Mouse (Mus musculus): ENCODE measurements at regions not wholly inside any gene's neighbourhood (a gene's known extent, or its start where the extent isn't known, plus 50 kb on each side); places are given as distances from the start of the nearest gene placed in this dataset.

DNA sequence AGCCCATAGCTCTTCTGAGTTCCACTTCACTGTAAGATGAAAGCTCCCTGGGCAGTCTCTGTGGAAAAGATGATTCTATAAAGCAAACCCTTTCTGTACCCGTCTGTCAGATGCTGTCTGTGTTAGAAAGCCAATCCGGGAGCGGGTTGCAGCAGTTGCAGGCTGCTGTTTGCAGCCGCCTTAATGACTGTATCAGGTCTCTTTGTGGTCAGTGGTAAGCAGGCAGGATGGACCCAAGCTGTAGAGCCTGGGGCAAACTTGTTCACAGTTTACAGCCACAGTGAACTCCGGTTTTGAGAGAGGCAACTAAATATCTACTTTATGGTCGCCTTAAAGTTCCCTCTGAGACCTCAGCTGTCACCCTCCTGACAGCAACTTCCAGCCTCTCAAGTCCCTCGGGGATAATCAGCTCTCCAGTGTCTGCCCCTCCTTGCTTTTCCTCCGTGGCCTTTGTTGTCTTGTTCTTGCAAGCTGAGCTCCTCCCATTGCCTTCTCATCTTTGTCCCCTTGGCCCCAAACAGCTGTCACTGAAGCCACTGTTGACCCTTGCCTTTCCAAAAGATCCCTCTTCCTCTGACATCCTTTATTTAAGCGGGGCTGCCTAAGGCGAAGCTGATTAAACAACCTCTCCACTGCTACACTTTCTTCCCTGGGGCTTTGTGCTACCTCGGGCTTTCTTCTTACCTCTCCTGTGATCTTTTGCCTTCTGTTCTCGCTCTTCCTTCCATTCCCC, 565.1 kb downstream of the Bnc2 start:
- peak; percentile 67 for DNase-seq

DNA sequence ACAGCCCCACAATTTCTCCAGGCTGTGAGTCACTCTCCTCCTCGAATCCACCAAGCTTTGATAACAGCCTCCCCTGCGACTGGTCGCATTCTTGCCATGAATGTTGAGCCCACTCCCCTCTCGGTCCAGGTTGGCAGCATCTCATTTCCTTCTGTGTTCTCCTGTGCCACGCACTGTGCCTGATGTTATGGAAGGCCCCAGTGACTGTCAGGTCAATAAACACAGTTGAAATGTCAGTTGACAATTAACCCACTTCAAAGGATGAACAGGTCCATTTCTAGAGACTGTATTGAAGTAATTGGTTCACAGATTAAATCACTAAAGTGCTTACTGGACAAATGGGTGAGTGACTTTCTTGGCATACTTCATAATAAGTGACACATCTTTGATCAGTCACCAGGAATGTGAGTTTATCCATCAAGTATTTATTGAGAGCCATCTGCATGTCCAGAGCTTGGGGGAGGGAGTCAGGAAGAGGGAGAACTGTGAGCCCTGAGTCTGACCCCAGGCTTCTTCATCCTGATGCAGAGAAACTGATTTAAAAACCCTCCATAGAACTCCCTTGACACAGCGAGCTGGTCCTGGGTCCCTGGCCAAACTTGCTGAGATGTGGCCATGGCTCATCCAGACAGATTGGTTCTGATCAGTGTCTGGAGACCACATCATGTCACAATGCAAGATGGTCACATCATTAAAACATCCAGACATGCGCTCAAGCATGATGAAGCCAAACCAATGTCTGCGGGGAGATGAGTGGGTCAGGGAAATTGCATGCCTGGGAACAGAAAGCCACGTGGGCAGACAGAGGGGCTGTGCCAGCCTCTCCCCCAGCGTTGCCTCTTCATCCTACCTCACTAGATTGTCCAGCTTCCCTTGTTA, 560.7 kb downstream of the Bnc2 start:
- no peak for DNase-seq

DNA sequence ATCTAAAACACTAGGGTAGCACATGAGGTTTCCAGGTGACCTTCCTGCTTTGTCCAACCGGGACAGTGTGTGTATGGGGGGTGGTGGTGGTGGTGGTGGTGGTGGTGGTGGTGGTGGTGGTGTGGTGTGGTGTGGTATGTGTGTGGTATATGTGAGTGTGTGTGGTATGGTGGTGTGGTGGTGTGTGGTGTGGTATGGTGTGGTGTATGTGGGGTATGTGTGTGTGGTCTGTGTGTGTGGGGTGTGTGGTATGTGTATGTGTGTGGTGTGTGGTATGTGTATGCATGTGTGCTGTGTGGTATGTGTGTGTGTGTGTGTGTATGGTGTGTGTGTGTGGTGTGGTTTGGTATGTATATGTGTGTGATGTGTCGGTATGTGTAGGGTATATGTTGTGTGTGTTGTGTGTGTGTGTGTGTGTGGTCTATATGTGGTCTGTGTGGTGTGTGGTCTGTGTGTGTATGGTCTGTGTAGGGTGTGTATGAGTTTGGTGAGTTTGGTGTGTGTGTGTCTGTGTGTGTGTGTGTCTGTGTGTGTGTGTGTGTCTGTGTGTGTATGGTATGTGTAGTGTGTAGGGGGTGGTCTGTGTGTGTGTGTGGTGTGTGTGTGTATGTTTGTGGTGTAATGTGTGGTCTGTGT, 556.7 kb downstream of the Bnc2 start:
- no peak for DNase-seq

DNA sequence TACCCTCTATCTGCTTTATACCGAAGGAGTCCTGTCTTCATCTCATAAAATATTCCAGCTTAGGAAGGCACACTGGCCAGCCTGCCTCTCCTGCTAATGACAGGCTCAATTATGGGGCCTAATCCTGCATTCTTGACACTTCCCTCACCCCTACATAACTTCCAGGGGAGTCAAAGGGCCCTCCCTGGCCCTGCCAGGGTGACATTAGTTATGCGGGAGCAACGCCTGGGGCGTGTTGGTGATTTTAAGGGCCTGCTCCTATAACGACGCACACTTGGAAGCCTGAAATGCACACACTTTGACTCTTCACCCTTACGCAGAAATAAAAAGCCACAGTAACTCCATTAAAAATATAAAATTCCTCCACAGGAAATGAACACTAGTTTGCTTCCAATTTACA, 555.5 kb downstream of the Bnc2 start:
- DNase-seq: no peak

DNA sequence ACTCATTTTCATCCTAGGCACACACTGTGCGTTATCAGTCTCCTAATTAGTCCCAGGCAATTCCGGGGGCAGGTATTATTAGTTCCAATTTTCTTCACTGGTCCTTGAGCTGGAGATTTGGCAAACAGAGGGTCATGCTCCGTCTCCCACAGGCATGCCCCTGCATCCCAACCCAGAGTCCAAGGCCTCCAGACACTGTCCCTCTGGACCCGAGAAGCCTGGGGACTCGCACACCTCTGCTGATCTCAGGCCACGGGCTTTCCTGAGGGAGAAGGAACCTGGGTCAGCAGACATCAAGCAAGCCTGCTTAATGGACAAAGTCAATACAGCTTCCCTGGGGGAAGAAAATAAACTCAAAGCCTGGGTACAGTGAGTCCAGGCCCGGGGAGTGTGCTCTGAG, 554.7 kb downstream of the Bnc2 start:
- DNase-seq: no peak

DNA sequence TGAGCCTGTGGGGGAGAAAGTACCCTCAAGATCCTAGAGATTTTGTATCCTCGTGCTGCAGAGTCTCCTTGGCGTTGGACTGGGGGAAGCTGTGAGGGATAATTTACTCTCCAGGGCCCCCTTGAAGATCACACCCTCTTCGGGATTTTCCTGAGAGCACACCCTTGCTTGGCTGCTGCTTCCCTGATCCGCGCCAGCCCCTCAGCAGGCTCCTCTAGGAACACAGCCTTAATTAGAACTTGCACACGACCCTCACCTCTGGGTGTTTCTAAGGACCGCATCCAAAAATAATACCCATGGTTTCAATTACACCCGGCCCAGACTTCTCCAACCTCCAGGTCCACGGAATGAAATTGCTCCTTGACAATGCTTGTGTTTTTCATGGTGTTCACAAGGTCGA, 553.6 kb downstream of the Bnc2 start:
- no peak for DNase-seq

DNA sequence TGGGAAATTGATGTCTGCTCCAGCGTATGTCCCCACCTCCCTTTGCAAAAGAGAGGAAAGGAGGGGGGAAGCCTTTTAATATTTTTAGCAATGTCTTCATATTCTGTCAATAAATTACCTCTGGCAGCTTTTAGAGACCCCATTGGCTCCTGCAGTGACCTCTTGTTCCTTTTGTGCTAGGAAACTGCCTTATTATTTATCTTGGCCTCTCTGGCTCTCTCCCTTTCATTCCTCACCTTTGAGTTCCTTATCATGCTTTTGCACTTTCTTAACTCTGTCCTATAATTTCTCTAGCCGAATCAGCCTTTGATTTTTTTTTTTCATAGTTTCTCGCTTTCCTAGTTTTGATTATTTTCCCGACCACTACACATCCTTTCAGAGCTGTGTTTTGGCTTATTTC, 548.7 kb downstream of the Bnc2 start:
- DNase-seq: no peak

DNA sequence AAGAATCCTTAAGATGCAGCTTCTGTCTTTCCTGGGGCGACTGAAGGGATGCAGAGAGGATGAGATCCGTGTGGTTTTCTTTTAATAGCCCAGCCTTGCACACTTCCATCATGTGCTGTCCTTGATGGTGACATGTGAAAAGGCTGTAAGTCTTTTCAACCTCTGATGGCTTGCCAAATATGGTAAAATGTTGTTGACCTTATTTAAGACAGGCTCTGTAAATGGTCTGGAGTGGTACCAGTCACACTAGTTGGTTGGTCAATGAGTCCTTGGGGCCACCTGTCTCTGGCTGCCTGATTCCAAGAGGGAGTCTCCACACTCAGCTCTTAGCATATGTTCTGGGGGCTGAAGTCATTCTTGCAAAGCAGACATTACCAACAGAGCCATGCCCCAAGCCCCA, 547.7 kb downstream of the Bnc2 start:
- no peak for DNase-seq

DNA sequence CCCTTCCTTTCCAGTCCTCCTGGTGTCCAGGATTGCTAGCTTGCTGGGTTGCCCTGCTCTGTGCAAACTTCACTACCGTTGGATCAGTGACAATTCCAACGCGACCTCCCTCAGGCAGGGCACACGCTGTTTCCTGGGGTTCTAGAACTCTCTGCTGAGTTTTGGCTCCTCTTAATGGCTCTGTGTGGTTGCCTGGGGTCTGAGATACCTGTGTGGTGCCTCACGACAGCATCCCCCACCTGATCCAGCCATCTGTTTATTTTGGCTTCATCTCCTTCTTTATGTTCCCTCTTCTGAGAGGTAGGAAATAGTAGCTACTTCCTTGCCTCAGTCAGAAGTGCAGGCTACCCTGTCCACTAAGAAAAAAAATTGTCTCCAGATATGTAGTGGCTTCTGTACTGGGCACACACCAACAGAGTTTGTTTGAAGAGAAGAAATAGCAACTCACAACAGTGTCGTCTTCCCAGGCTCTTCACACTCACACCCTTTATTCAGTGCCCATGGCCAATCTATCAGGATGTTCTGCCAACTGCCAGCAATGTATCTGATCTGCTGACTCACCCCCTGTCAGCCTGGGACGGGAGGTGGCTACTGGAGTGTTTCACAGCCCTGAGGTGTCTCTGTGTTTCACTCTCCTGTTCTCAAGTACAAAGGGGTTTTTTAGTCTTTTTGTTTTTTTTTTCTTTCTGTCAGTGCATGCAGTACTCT, 544.1 kb downstream of the Bnc2 start:
- DNase-seq: no peak

DNA sequence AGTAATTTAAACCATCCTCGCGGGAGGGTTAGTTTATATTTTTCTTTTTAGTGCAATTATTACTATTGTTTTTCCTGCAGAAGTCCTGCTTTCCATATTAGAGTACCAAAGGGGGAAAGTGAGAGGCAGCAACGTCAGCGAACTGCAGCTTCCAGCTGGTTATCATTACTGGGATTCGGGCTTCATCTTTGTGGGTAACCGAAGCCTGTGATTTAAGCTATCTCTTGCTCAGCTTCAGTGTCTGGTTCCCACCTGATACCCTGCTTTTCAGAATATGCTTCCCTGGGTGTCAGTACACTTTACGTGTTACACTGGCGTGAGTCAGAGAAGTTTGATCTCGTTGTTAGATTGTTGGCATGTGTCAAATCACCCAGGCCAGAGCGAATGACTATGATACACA, 539.3 kb downstream of the Bnc2 start:
- DNase-seq: no peak

DNA sequence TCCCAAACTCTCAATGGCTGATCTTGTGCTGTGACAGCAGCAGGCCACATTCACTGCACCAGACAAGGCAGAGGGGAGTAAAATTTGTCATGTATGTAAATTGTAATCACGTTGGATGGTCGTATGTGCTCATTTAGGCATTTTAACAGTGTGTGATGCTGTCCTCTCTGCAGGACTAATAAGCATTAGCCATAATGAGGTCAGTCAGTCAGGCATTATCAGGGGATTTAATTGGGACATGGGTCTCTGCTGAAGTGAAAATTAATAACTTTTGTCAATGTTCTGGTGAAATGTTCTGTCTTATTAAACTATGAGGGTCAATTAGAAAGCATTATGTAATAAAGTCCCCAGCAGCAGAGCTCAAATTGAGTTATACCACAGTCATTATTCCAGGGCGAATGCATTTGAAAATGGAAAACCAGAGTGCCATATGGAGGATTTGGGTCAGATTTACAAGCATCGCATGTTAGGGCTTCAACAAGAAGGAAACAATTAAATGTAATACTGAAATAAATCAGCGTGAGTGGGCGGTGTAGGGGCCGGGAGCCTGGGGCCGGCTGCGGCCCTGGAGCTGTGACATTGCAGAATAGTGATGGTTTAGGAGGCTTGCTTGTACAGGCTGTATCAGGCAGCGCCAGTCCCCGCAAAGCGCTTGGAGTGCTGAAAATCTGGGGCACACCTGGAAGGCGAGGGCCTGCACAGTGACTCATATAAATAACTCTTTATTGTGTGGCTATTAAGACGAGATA, 537.7 kb downstream of the Bnc2 start:
- no peak for DNase-seq

DNA sequence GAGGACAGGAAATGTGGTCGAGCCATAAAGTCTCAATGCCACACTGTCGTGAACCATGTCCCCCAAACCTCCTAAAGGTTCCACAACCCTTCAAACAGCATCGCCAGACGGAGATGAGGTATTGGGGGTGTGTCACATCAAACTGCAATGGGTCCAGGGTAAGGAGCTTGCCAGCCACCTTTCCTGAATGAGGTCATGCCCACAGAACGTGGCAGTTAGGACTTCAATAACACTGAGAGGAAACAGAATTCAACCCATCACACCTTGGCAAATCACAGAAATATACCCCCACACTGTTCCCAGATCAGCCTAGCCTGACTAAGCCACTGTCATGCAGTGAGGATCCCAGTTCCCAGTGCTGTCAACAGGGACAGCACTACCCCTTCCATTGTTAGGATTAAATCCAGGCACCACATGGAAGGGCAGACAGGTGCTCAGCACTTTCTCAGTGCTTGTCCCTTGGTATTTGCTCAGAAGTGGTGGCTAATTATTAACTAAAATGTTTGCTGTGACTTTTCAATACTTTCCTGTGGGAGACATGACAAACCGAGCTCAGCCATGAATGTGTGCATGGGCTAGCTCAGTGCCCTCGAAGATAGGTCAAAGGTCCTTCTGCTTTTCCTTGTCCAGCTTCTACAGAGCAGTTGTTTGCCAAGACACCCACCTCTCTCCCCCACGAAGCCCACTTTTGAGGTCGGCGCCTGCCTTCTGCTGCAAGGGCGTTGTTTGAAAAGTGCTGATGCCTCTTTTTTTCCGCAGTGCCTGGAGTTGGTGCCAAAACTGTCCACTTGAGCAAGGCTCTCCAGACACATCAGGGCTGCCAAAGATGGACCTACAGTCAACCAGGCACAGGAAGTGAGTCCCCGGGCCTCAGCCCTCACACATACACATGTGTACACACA, 525.7 kb downstream of the Bnc2 start:
- DNase-seq: peak; percentile 36

DNA sequence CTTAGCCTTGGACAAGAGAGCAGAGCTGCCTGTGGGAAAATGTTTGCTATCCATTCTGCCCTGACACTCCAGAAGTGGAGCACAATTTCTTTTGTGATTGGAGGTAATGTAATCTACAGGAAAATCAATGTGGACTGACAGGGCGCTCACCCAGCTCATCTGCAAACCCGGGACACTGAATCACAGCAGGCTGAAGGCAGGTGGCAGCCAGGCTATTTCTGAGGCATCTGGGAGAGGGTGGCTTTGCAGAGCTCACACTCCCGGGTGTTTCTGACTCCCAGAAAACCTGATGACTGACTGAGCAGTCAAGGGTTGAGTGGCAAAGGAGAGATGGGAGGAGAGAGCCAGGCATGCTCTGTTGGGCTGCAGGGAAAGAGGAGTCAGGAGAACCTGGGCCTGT, 524.4 kb downstream of the Bnc2 start:
- no peak for DNase-seq

DNA sequence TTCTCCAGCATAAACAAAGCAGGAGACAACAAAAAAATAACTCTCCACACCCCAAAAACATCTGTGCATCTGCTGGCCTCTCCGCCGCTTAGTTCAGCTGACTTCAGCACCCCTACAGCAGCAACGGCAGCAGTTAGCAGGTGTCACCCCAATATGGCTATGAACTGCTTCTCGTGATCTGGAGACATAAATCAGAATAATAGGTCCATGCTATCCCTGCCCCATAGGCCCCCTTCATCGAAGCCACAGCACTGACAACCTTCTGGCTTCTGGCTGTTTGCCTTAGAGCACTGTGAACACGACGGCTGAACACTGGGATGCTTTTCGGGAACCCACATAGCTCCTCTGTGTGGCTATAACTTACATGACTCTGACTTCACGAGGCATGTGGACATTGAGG, 523.8 kb downstream of the Bnc2 start:
- DNase-seq: no peak

DNA sequence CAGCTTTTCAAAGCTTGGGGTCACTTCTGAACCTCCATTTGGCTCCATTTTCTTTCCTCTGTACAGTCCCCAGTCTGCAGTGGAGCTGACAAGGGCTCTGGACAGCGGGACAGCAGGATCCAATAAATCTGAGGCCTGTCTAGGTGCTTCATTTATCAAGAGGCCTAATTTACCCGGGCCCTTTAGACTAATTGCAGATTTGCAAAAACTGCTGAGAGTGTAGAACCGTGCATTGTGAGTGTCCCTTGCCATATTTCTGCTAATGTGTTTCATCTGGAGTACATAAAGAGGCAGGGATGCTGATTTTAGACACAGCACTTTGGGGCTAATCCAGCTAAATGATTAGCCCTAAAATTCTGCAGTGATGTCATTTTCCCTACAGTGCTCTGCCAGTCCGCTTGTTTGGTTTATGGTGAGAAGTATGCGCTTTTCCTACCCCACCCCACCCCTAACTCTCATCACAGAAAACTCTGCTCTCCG, 523.1 kb downstream of the Bnc2 start:
- DNase-seq: no peak

DNA sequence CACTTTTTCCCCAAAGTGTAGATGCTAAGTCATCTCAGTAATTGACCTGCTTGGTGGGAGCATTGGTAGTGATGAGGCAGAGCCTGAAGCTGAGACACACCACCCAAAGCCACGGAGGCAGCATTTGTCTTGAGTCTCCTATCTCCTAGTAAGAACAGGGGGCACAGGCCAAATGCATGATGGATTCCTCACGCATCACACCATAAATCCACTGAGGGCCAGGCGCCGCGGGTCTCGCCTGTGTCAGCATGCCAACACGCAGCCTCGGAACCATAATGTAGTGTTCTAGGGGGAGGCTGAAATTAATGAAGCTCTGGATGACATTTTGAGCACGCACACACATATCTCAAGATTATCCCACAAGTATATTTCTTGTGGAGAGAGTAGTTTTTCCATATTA, 521.5 kb downstream of the Bnc2 start:
- no peak for DNase-seq

DNA sequence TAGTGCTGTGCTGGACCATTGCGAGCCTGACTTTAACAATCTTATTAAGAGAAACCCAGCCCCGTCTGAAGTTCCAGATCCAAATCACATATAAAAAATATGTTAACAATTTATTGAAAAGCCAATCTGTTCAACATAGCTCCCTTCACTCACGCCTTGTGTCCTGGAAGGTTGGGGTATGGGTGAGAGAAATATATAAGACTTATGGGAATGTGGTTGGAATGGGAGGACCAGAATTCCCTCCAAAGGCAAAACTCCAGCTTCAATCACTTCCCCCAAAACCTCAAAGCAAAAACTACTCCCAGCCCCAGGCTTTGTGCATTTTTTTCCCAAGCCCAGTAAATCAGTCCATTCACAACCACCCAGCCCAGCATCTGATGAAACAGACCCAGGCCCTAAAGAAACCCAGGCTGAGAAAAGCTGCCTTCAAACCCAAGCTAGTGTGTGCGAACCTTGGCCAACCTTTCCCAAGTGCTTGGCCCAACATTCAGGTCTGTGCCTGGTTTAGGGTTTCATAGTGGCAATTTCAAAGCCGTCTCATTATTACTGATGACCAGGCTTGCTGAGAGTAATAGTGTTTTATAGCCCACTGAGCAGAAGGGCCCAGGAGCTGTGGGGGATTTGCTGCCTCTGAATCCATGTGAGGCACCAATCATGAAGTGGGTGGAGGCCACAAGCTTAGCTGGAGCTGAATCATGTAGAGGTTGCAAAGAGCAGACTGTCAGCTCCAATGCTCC, 517.0 kb downstream of the Bnc2 start:
- no peak for DNase-seq

DNA sequence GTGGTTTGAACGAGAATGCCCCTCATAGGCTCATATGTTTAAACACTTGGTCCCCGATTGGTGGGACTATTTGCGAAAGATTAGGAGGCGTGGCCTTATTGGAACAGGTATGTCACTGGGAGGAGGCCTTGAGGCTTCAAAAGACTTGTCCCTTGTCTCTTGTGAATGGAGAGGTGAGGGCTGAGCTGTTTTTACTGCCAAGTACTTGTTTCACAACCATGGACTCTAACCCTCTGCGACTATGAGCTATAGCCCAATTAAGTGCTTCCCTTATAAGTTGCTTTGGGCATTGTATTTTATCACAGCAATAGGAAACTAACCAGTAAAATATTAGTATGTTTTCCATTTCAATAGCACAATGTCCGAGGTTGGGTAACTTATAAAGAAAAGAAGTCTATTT, 511.7 kb downstream of the Bnc2 start:
- DNase-seq: no peak

DNA sequence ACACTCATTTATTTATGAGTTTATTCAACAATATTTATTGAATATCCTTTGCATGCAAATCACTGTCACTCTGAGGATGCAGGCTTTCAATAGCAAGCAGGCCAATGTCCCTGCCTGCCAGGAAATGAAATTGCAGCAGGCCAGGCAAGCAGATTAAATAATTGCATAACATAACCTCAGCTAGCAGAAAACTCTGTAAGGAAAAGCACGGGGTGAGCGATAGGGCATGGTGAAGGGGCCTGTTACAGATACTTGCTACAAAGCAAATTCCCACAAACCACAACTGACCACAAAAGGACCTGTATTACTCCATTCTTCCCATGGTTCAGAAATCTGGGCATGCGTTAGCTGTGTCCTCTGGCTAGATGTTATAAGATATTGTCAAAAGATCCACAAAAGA, 509.8 kb downstream of the Bnc2 start:
- DNase-seq: no peak

DNA sequence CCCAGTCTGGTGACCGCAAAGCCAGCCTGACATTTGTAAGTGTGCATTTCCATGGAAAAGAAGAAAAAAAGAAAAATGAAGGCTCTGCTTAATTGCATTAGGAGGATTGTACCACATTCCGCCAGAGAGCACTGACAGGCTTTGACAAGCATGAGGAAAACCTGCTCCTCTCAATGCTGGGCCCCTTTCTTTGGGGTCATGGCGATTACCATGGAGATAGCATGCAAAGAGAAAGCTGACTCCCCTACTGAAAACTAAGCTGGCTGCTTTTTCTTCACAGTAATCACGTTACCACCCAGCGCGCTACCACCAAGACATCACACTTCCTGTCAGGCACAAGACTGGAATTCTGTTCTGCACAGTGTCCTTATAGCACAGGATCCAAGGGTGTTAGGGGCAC, 502.2 kb downstream of the Bnc2 start:
- DNase-seq: no peak

DNA sequence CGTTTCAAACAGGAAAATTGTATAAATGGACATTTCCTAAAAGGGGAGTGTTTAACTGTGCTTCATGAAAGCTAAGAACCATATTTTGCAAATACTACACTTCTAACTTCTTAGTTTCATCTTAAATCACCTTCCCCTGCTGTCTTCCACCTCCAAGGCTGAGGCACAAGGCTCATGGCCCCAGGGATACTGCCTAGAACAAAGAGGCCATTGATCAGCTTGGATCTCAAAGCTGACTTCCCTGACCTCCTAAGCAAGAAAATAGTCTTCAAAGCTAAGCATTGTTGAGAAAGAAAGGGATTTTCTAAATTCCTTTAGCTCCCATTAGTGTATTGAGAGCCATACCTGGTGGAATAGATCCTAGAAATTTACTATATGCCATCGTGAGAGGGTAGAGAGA, 501.6 kb downstream of the Bnc2 start:
- no peak for DNase-seq

Data from kidney, postnatal 14 days (tissue).